Mouse (Mus musculus) CH12.LX (cell line): ENCODE results near the gene Polr3c. TPM values are rescaled to one million over a fixed set of nuclear protein-coding genes. Genes with fewer than 3 reads are reported as not detected.
"Not testable (repeated sequence)": the region's sequence is repeated elsewhere in the genome, so short reads cannot be mapped to it uniquely, and the experiment has no call there.

Experiments
- DNase-seq: peaks from one replicate; pipeline ENCODE4 v3.0.0-alpha.2; 2013; ENCODE audit errors: extremely low read depth
- H3K27ac ChIP-seq: 2 replicates; pipeline ENCODE4 v1.5.1; 2012; ENCODE audit warnings: low read depth, mild to moderate bottlenecking, control low read depth, moderate library complexity; ENCODE audit not compliant: insufficient read depth
- H3K27me3 ChIP-seq: replicated peaks from 2 replicates; pipeline ENCODE3; 2012; ENCODE audit warnings: inconsistent platforms
- H3K36me3 ChIP-seq, 2 experiments: replicated peaks in 1 of 2; 2 replicates each; pipeline versions ENCODE3 to v1.6.1; 2012; ENCODE audit warnings: inconsistent platforms in 1 of 2, low read length in 1 of 2, mild to moderate bottlenecking in 1 of 2, mixed read lengths in 1 of 2, moderate library complexity in 1 of 2; ENCODE audit not compliant: control insufficient read depth in 1 of 2, insufficient read depth in 1 of 2
- H3K4me1 ChIP-seq, 2 experiments: 2 replicates each; pipeline ENCODE4 v1.6.1; 2012; ENCODE audit warnings: inconsistent platforms in 1 of 2, moderate library complexity in 1 of 2; ENCODE audit not compliant: insufficient read depth in 2 of 2, control insufficient read depth in 1 of 2
- H3K4me2 ChIP-seq: 2 replicates; pipeline ENCODE4 v1.6.1; 2012; ENCODE audit warnings: low read depth, mild to moderate bottlenecking, control low read depth; ENCODE audit not compliant: poor library complexity, insufficient read depth, severe bottlenecking
- H3K4me3 ChIP-seq, 3 experiments: fragments of 150-350 bp in 1 of 3; sonication (generic) in 1 of 3; replicated peaks in 1 of 3; 2 replicates each; pipeline versions ENCODE3 to v1.5.1; 2011 to 2012; ENCODE audit warnings: low read depth in 2 of 3, low read length in 2 of 3, mild to moderate bottlenecking in 2 of 3, moderate library complexity in 2 of 3, control low read depth in 1 of 3, improper control_type of control experiment in 1 of 3, inconsistent platforms in 1 of 3, mixed read lengths in 1 of 3; ENCODE audit not compliant: poor library complexity in 1 of 3
- H3K79me2 ChIP-seq: replicated peaks from 2 replicates; pipeline ENCODE4 v1.6.1; 2012; ENCODE audit warnings: mild to moderate bottlenecking, moderate library complexity; ENCODE audit not compliant: control insufficient read depth, poor library complexity, insufficient read depth, severe bottlenecking; ENCODE audit errors: extremely low read depth
- H3K9ac ChIP-seq: 2 replicates; pipeline ENCODE4 v1.6.1; 2012; ENCODE audit warnings: low read depth, mild to moderate bottlenecking, control low read depth, moderate library complexity; ENCODE audit not compliant: insufficient read depth
- H3K9me3 ChIP-seq: replicated peaks from 2 replicates; pipeline ENCODE3; 2012; ENCODE audit warnings: low read length, inconsistent platforms, mixed read lengths
- CTCF ChIP-seq, 2 experiments: IDR thresholded peaks in 1 of 2; conservative IDR thresholded peaks in 1 of 2; 2 replicates each; pipeline ENCODE4 v1.5.1; 2011 to 2012; ENCODE audit warnings: low read depth in 2 of 2, low read length in 2 of 2, improper control_type of control experiment in 1 of 2, inconsistent platforms in 1 of 2, mild to moderate bottlenecking in 1 of 2, moderate library complexity in 1 of 2
- ETS1 ChIP-seq: conservative IDR thresholded peaks from 2 replicates; pipeline ENCODE4 v1.6.1; 2012; ENCODE audit warnings: low read depth, mild to moderate bottlenecking, inconsistent platforms, low read length, improper control_type of control experiment, moderate library complexity
- MEF2A ChIP-seq: IDR thresholded peaks from 2 replicates; pipeline ENCODE4 v1.6.1; 2014; ENCODE audit warnings: low read depth, mild to moderate bottlenecking, inconsistent platforms, low read length, improper control_type of control experiment, borderline replicate concordance
- NELFE ChIP-seq: IDR thresholded peaks from 2 replicates; pipeline ENCODE4 v1.6.1; 2011; ENCODE audit warnings: low read depth, low read length, improper control_type of control experiment
- PAX5 ChIP-seq: IDR thresholded peaks from 2 replicates; pipeline ENCODE4 v1.6.1; 2012; ENCODE audit warnings: low read length, inconsistent platforms, mixed read lengths
- RAD21 ChIP-seq: IDR thresholded peaks from 2 replicates; pipeline ENCODE4 v1.6.1; 2011; ENCODE audit warnings: low read depth, mild to moderate bottlenecking, low read length, improper control_type of control experiment, moderate library complexity
- TBP ChIP-seq: conservative IDR thresholded peaks from 2 replicates; pipeline ENCODE4 v1.6.1; 2011; ENCODE audit warnings: low read depth, low read length, improper control_type of control experiment
- TCF12 ChIP-seq: IDR thresholded peaks from 2 replicates; pipeline ENCODE4 v1.6.1; 2014; ENCODE audit warnings: low read depth, mild to moderate bottlenecking, inconsistent platforms, low read length, improper control_type of control experiment
- USF2 ChIP-seq: conservative IDR thresholded peaks from 2 replicates; pipeline ENCODE4 v1.6.1; 2011; ENCODE audit warnings: low read depth, low read length, improper control_type of control experiment
- ZC3H11A ChIP-seq: IDR thresholded peaks from 2 replicates; pipeline ENCODE4 v1.6.1; 2012; ENCODE audit warnings: low read depth, mild to moderate bottlenecking, inconsistent platforms, low read length, improper control_type of control experiment
- dilution Hi-C: fragments of 300-500 bp; cut with MboI; formaldehyde crosslinking; loops from 2 replicates; pipeline ENCODE4 v1.14.3; 2020; ENCODE audit warnings: low sequenced_read_pairs; ENCODE audit not compliant: extremely low pct_unique_long_range_greater_than_20kb, extremely low pct_ligation_motif_present
- in situ Hi-C: fragments of 300-500 bp; cut with MboI; formaldehyde crosslinking; loops from 3 replicates; pipeline ENCODE4 v1.14.3; 2019; ENCODE audit warnings: low sequenced_read_pairs, low pct_ligation_motif_present, low pct_unique_long_range_greater_than_20kb, mixed read lengths
- polyA plus RNA-seq: library from polyadenylated mRNA; unstranded; fragments of >175 nt; gene quantifications from 2 replicates; pipeline ENCODE4 v1.2.1, GENCODE M21; 2012; ENCODE audit warnings: low read depth; ENCODE audit not compliant: insufficient read length
- total RNA-seq, 2 experiments: library from RNA; depleted of rRNA; stranded (reverse); fragments of 300-350 nt in 1 of 2; fragments of >200 nt in 1 of 2; gene quantifications; 2 replicates each; pipeline ENCODE4 v1.2.3; 2012 to 2014

Gene Polr3c
- total and polyA plus RNA-seq, 3 experiments, result 18.1 to 78.3 (median 34.5) TPM

- Histone ChIP-seq H3K27me3 (no peaks in the 10 kb centered on the region), H3K79me2 (no peaks in the 10 kb centered on the region), H3K4me3 (no peak overlapping the region), H3K4me2 (no peak overlapping the region), H3K36me3 (peaks cover 0 to 2% of the 10 kb centered on the region in 2 experiments), H3K9me3 (no peaks in the 10 kb centered on the region), H3K27ac (no peak overlapping the region), H3K9ac (no peak overlapping the region), H3K4me1 (peaks cover 8 to 35% of the 10 kb centered on the region in 2 experiments)
- in situ Hi-C loops (no loop called here), dilution Hi-C loops (no loop called here)
- DNase-seq, result no peak
- no peak for TF ChIP-seq TCF12
- peak; percentile 27 for TF ChIP-seq RAD21
- TF ChIP-seq ZC3H11A, result no peak
- TF ChIP-seq CTCF (conservative IDR thresholded peaks at IDR 0.05 in 1 of 2, IDR thresholded peaks at IDR 0.05 in 1 of 2; ENCODE audit: low read depth in 2 of 2, low read length in 2 of 2), result peak in 1 of 2 experiments; percentile 53; a peak in 2 of 4 replicates
- no peak for TF ChIP-seq ETS1
Measured at GRCm38 (mm10) chr3:96690298-96690697, 37.1 kb downstream of the Polr3c start.

DNA sequence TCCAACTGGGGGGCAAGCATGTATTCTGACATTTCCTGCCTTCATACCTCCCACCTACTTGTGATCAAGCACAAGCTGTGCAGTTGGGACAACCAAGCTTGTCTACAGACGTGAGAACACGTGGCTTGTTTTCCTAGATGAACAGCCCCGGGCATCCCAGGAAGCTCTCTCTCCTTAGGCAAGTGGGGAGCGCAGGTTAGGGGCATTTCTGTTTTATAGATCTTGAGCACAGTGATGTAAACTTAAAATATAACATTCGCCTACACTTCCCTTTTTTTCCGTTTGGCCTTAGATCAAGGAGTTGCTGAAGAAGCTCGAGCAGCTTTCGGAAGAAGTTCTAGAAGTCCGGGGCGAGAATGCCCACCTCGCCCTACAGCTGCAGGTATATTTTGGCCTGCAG is 38.6 kb downstream of the Polr3c start:
- Histone ChIP-seq H3K4me3 (no peak overlapping the region), H3K9ac (no peak overlapping the region), H3K9me3 (no peaks in the 10 kb centered on the region), H3K4me1 (peaks cover 21 to 42% of the 10 kb centered on the region in 2 experiments), H3K79me2 (no peaks in the 10 kb centered on the region), H3K4me2 (no peak overlapping the region), H3K27ac (no peak overlapping the region), H3K27me3 (no peaks in the 10 kb centered on the region), H3K36me3 (peaks cover 2 to 5% of the 10 kb centered on the region in 2 experiments)
- TF ChIP-seq PAX5, result no peak
- no peak for TF ChIP-seq MEF2A
- TF ChIP-seq NELFE, result no peak
- TF ChIP-seq USF2, result no peak
- dilution Hi-C loops, result no loop called here
- DNase-seq, result no peak
- in situ Hi-C loops, result no loop called here

DNA sequence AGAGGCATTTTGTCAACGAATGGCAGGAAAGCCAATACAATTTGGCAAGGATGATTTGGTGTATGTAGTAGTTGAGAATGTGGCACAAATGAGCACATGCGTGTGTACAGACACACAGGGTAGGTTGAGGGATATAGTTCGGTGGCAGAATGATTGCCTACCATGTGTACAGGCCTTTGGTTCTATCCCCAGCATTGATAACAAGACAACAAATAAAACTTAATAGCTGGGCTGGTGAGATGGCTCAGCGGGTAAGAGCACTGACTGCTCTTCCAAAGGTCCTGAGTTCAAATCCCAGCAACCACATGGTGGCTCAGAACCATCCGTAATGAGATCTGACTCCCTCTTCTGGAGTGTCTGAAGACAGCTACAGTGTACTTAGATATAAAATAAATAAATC is 41.4 kb downstream of the Polr3c start:
- in situ Hi-C loops, H3K4me3 ChIP-seq, DNase-seq, H3K36me3 ChIP-seq, H3K9me3 ChIP-seq, H3K79me2 ChIP-seq, H3K4me2 ChIP-seq, H3K27me3 ChIP-seq, H3K9ac ChIP-seq, H3K27ac ChIP-seq, dilution Hi-C loops: not testable (repeated sequence)
- TF ChIP-seq TBP, result peak; percentile 59; the same call in 1 of the 2 replicates
- peaks cover 24 to 51% of the 10 kb centered on the region in 2 experiments for H3K4me1 ChIP-seq
